Mouse (Mus musculus) liver, postnatal 0 days (tissue): Measurements from ENCODE around the gene Psmd9.

Experiments
- CTCF ChIP-seq: sonication (generic); IDR thresholded peaks from 2 replicates; pipeline ENCODE4 v1.5.1; 2016; ENCODE audit warnings: antibody characterized with exemption, low read depth
- EP300 ChIP-seq: IDR thresholded peaks from 2 replicates; pipeline ENCODE4 v1.6.1; 2016; ENCODE audit warnings: antibody characterized with exemption, low read depth, mild to moderate bottlenecking

- TF ChIP-seq CTCF (no peak), EP300 (no peak)
Observed at GRCm38 (mm10) chr5:123296972-123297754, 128.0 kb downstream of the Psmd9 start.
